Mouse (Mus musculus) layer of hippocampus, postnatal 36 days (tissue): ENCODE data around the gene Capn8. TPM values are rescaled to one million over a fixed set of nuclear protein-coding genes. Genes with fewer than 3 reads are reported as not detected.

Source experiments
- DNase-seq, 2 experiments: peaks; one replicate each; pipeline ENCODE4 v3.0.0; 2022
- total RNA-seq, 2 experiments: library from RNA; stranded (reverse); gene quantifications; 2 replicates each; pipeline ENCODE4 v1.2.3; 2021

The Capn8 gene
- total RNA-seq, 2 experiments from 2014 or later: not detected

DNA sequence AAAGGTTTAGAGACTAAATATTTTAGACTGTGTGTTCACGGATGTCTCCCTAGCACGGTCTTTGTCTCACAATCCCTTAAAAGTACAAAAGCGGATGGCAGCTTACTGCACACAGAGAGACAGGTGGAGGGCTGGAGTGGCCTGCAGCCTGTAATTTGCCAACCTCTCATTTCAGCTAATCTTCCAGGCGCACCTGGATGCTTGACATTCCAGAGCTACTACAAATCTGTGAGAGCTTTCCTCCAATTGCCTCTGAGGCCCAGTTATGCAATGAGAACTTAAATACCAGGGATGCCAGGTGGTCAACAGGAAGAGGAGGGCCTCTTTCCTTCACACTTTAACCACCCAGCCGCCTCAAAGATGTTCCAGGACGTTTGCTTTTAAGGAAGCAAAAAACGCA is 114.8 kb downstream of the Capn8 start:
- DNase-seq: no peak

Other genes starting within 250 kb of the Capn8 start
- gene Fbxo28, start 223.4 kb upstream of the Capn8 start, total RNA-seq: 10 to 100 TPM; 48.5 to 51.2 TPM
- gene Trp53bp2, start 155.8 kb upstream of the Capn8 start, total RNA-seq: 10 to 100 TPM; 27.1 to 30.3 TPM
- 10 to 100 TPM; 57.9 to 59.5 TPM for gene Capn2, start 47.4 kb upstream of the Capn8 start, total RNA-seq
- gene Ccdc185, start 184.2 kb downstream of the Capn8 start, total RNA-seq: under 1 TPM in 1 of 2 experiments, not detected in 1; 0.18 TPM
- 100 to 1,000 TPM; 119 to 121 TPM for gene Susd4, start 198.9 kb downstream of the Capn8 start, total RNA-seq